Mouse (Mus musculus) gastrocnemius, adult 8-10 months (tissue): Measurements from ENCODE around the gene Rpl36a-ps1. TPM values are rescaled to one million over a fixed set of nuclear protein-coding genes. Genes with fewer than 3 reads are reported as not detected.
"Not testable (repeated sequence)": the region's sequence is repeated elsewhere in the genome, so short reads cannot be mapped to it uniquely, and the experiment has no call there.

Source experiments
- DNase-seq, 2 experiments: peaks; one replicate each; pipeline ENCODE4 v3.0.0; 2022; ENCODE audit warnings: low spot score in 2 of 2
- total RNA-seq, 4 experiments: library from RNA; stranded (reverse); gene quantifications; 2 replicates each; pipeline ENCODE4 v1.2.4; 2022

Gene Rpl36a-ps1
- not detected for total RNA-seq

- no peak for DNase-seq
Observed at GRCm38 (mm10) chr14:98994218-98994617, at the start of gene Rpl36a-ps1. TSS of gene Rpl36a-ps1 (minus strand) at chr14:98994318.

GRCm38 (mm10) chr14:99043499-99043898, 49.4 kb upstream of the Rpl36a-ps1 start:
- DNase-seq: no peak

- DNase-seq: no peak
Observed at GRCm38 (mm10) chr14:99041416-99041815, 47.3 kb upstream of the Rpl36a-ps1 start.

GRCm38 (mm10) chr14:99039308-99039707, 45.2 kb upstream of the Rpl36a-ps1 start:
- DNase-seq: not testable (repeated sequence)

GRCm38 (mm10) chr14:99037703-99038102, 43.6 kb upstream of the Rpl36a-ps1 start:
- DNase-seq: no peak

- DNase-seq: no peak
Observed at GRCm38 (mm10) chr14:99036039-99036438, 41.9 kb upstream of the Rpl36a-ps1 start.

GRCm38 (mm10) chr14:99034851-99035250, 40.7 kb upstream of the Rpl36a-ps1 start:
- not testable (repeated sequence) for DNase-seq

GRCm38 (mm10) chr14:99032596-99032995, 38.5 kb upstream of the Rpl36a-ps1 start:
- no peak for DNase-seq

- no peak for DNase-seq
Observed at GRCm38 (mm10) chr14:99031337-99031873, 37.3 kb upstream of the Rpl36a-ps1 start.

- DNase-seq: no peak
Observed at GRCm38 (mm10) chr14:99029987-99030386, 35.9 kb upstream of the Rpl36a-ps1 start.

GRCm38 (mm10) chr14:99022346-99023086, 28.4 kb upstream of the Rpl36a-ps1 start:
- DNase-seq: no peak

- no peak for DNase-seq
Observed at GRCm38 (mm10) chr14:99019136-99019808, 25.2 kb upstream of the Rpl36a-ps1 start.

GRCm38 (mm10) chr14:99018691-99019090, 24.6 kb upstream of the Rpl36a-ps1 start:
- no peak for DNase-seq

- DNase-seq: no peak
Observed at GRCm38 (mm10) chr14:99010920-99011313, 16.8 kb upstream of the Rpl36a-ps1 start.

- DNase-seq: no peak
Observed at GRCm38 (mm10) chr14:99010224-99010919, 16.3 kb upstream of the Rpl36a-ps1 start.

- DNase-seq: no peak
Observed at GRCm38 (mm10) chr14:98992482-98992881, 1.6 kb downstream of the Rpl36a-ps1 start.

GRCm38 (mm10) chr14:98990636-98991035, 3.5 kb downstream of the Rpl36a-ps1 start:
- no peak for DNase-seq

GRCm38 (mm10) chr14:98989818-98990217, 4.3 kb downstream of the Rpl36a-ps1 start:
- no peak for DNase-seq

GRCm38 (mm10) chr14:98971921-98972320, 22.2 kb downstream of the Rpl36a-ps1 start:
- no peak for DNase-seq

- no peak for DNase-seq
Observed at GRCm38 (mm10) chr14:98958978-98959658, 35.0 kb downstream of the Rpl36a-ps1 start.

- no peak for DNase-seq
Observed at GRCm38 (mm10) chr14:98956788-98957187, 37.3 kb downstream of the Rpl36a-ps1 start.
